Mouse (Mus musculus): Measurements from ENCODE around the gene Mafb. TPM values are rescaled to one million over a fixed set of nuclear protein-coding genes. Genes with fewer than 3 reads are reported as not detected.

Gene Mafb
- polyA plus RNA-seq, 1 experiment from 2014 or later: 3.4 TPM

DNA sequence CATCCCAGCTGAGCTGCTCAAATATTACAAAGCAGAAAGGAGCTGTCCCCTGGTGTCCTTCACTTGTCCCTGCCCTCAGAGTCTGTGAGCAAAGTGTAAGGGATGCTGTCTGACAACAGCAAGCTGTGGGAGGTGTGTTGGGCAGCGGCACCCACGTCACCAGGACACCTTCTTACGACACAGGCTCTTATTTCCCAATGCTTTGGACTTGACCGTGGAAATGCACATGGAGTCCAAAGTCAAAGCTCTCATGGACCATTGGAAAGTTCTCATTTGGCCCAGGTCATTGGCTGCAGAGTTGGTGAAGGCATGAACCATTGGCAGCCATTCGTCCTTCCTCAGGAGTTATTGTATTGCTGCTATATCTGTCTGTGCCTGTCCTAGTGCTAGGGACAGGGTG lies 27.3 kb downstream of the Mafb start:
- Histone ChIP-seq H3K36me3 (ENCODE audit: control insufficient read depth, insufficient read depth, low read length) (no peaks in the 10 kb centered on the region), H3K27me3 (ENCODE audit: control insufficient read depth, insufficient read depth, low read length) (no peaks in the 10 kb centered on the region), H3K9ac (ENCODE audit: low read length) (no peak overlapping the region), H3K9me3 (ENCODE audit: control insufficient read depth, low read length) (no peaks in the 10 kb centered on the region), H3K27ac (ENCODE audit: low read depth, low read length) (no peak overlapping the region), H3K4me2 (no peak overlapping the region), H3K4me3 (ENCODE audit: low read depth, low read length) (no peak overlapping the region), H3K4me1 (ENCODE audit: control insufficient read depth, insufficient read depth, low read length) (no peaks in the 10 kb centered on the region)
- ATAC-seq (ENCODE audit: low FRiP score) (no peak), DNase-seq (ENCODE audit: low spot score, missing footprints) (no peak)
- 87% methylated on average over 5 of the region's 5 CpGs for WGBS

DNA sequence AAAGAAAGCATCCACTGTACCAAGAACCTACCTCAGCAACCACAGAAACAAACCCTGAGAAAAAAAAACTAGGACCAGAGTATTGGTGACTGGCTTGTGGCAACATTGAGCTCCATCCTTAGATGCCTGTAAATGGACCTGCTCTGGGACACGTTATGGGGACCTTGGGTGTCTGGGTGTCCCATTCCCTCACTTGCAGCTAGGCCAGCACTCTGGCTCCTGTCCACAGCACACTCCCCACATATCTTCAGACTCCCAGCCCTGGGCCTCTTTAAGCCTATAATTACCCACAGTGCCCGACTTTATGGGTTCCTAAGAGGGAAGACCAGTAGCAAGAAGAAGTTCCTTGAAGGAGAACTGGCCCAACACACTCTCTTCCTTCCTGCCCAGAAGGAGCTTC lies 30.8 kb downstream of the Mafb start:
- WGBS: 68% methylated on average over 2 of the region's 2 CpGs
- no peak overlapping the region for H3K27ac ChIP-seq (ENCODE audit: low read depth, low read length)
- H3K4me3 ChIP-seq (ENCODE audit: low read depth, low read length): no peak overlapping the region
- no peaks in the 10 kb centered on the region for H3K4me1 ChIP-seq (ENCODE audit: control insufficient read depth, insufficient read depth, low read length)
- H3K4me2 ChIP-seq: no peak overlapping the region
- no peak for ATAC-seq (ENCODE audit: low FRiP score)
- H3K27me3 ChIP-seq (ENCODE audit: control insufficient read depth, insufficient read depth, low read length): no peaks in the 10 kb centered on the region
- no peak for DNase-seq (ENCODE audit: low spot score, missing footprints)
- no peak overlapping the region for H3K9ac ChIP-seq (ENCODE audit: low read length)
- no peaks in the 10 kb centered on the region for H3K9me3 ChIP-seq (ENCODE audit: control insufficient read depth, low read length)
- H3K36me3 ChIP-seq (ENCODE audit: control insufficient read depth, insufficient read depth, low read length): no peaks in the 10 kb centered on the region

DNA sequence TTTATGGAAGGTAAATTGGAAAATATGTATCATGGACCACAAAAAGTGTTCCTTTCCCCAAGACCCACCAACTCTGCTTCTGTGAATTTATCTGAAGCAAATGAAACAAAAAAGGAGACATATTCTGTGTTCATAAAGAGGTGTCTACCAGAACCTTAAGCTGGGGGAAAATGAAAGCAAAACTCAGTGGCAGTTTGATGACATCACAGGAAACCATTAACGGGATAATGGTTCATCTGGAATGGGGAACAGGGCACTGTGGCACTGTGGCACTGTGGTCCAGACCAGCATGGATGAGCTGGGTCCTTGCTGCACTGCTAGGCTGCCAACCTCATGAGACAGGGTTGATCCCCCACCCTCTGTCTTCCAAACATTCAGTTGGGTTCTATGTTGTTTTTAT lies 31.8 kb downstream of the Mafb start:
- Histone ChIP-seq H3K4me1 (ENCODE audit: control insufficient read depth, insufficient read depth, low read length) (no peaks in the 10 kb centered on the region), H3K27me3 (ENCODE audit: control insufficient read depth, insufficient read depth, low read length) (no peaks in the 10 kb centered on the region), H3K36me3 (ENCODE audit: control insufficient read depth, insufficient read depth, low read length) (no peaks in the 10 kb centered on the region), H3K27ac (ENCODE audit: low read depth, low read length) (no peak overlapping the region), H3K9me3 (ENCODE audit: control insufficient read depth, low read length) (no peaks in the 10 kb centered on the region), H3K4me3 (ENCODE audit: low read depth, low read length) (no peak overlapping the region), H3K4me2 (no peak overlapping the region), H3K9ac (ENCODE audit: low read length) (no peak overlapping the region)
- DNase-seq (ENCODE audit: low spot score, missing footprints) (no peak), ATAC-seq (ENCODE audit: low FRiP score) (no peak)
- 76% methylated on average over 1 of the region's 1 CpGs for WGBS

DNA sequence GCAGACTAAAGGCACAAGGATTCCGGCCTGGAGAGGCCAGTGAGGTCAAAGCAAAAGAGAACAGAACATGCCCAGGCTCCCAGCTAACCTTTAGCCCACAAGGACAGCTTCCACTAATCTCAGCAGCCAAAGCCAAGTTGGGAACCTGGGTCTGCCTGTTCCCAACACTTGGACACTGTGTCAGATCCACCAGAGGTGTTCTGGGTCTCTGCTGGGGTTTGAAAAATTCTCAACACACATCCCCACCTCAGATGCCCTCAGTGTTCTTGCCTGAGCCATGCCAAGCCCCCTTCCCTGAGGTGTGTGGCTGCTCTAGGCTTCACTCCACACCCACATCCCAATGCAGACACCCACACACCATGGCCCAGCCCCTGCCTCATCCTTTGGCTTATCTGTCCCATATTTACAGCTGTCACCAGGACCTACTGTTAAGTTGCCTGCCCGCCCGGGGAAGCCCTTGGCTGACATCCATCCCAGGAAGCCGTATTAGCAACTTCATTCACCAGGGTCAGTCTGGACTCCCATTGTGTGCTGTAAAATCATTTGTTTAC lies 32.7 kb downstream of the Mafb start, which contains the start of gene Gm826:
TSS of gene Gm826 (minus strand) at position 52 of the 551 bp plus-strand sequence.
- Histone ChIP-seq H3K4me2 (no peak within 1 kb of the TSS), H3K36me3 (ENCODE audit: control insufficient read depth, insufficient read depth, low read length) (no peaks in the 10 kb centered on the region), H3K4me3 (ENCODE audit: low read depth, low read length) (no peak within 1 kb of the TSS), H3K4me1 (ENCODE audit: control insufficient read depth, insufficient read depth, low read length) (no peaks in the 10 kb centered on the region), H3K27ac (ENCODE audit: low read depth, low read length) (no peak within 1 kb of the TSS), H3K27me3 (ENCODE audit: control insufficient read depth, insufficient read depth, low read length) (no peaks in the 10 kb centered on the region), H3K9ac (ENCODE audit: low read length) (no peak within 1 kb of the TSS), H3K9me3 (ENCODE audit: control insufficient read depth, low read length) (no peaks in the 10 kb centered on the region)
- 70% methylated on average over 4 of the region's 4 CpGs for WGBS
- DNase-seq (ENCODE audit: low spot score, missing footprints) (no peak), ATAC-seq (ENCODE audit: low FRiP score) (no peak)

DNA sequence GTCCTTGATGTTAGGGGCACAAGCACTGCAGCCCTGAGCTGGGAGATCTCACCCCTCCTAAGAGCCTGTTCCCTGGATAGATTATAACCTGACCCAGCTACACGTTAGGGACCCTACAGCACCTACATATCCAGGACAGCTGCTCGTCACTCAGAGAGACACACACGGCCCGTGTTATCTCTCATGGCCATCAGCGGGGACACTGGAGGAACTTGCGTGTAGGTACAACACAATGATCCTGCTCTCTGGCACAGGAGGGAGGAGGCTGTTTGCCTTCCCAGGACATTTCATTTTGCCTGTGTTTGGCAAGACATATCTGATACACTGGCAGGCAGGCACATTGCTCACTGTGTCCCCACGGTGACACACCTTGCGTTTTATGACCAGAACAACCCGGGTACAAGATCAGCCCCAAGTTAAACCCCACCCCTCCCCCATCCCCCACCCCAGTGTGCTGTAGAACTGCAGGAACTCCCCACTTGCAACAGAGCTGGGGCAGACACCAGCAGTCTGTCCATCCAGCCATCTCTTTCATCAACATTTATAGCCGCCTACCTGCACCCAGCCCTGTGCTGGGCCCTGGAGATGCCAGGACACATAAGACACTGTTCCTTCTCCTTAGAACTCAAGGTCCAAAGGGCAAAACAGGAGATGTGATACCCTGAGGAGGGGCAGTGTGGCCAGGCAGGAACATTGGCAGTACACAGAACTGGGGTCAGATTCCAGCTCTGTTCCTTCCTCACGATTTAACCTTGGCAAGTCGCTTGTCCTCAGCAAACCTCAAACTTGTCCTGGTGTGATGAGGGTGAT lies 34.1 kb downstream of the Mafb start:
- Histone ChIP-seq H3K36me3 (ENCODE audit: control insufficient read depth, insufficient read depth, low read length) (no peaks in the 10 kb centered on the region), H3K27ac (ENCODE audit: low read depth, low read length) (no peak overlapping the region), H3K9ac (ENCODE audit: low read length) (no peak overlapping the region), H3K9me3 (ENCODE audit: control insufficient read depth, low read length) (no peaks in the 10 kb centered on the region), H3K4me1 (ENCODE audit: control insufficient read depth, insufficient read depth, low read length) (no peaks in the 10 kb centered on the region; the same call in 1 of the 2 replicates), H3K4me2 (no peak overlapping the region), H3K27me3 (ENCODE audit: control insufficient read depth, insufficient read depth, low read length) (no peaks in the 10 kb centered on the region), H3K4me3 (ENCODE audit: low read depth, low read length) (no peak overlapping the region)
- WGBS: 92% methylated on average over 12 of the region's 12 CpGs
- DNase-seq (ENCODE audit: low spot score, missing footprints) (no peak), ATAC-seq (ENCODE audit: low FRiP score) (no peak)

DNA sequence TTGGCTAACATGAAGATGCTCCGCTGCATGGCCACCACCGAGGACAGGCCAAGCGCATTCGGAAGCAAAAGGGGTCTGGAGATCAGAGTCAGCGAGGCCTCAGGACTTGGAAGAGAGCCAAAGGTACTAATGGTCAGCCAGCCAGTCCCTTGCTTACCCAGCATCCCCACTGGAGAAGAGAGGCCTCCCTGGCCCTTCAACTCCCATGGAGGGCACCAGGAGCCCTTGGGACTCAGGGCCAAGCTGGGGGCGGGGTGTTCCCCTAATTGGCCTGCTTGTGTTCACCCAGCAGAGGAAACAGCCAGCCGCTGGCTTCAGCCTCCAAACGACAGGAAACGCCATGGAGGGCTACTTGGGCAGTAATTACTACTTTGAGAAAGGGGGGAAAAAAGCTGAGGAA lies 38.0 kb downstream of the Mafb start:
- Histone ChIP-seq H3K4me3 (ENCODE audit: low read depth, low read length) (no peak overlapping the region), H3K9me3 (ENCODE audit: control insufficient read depth, low read length) (no peaks in the 10 kb centered on the region), H3K4me2 (no peak overlapping the region), H3K9ac (ENCODE audit: low read length) (no peak overlapping the region), H3K36me3 (ENCODE audit: control insufficient read depth, insufficient read depth, low read length) (no peaks in the 10 kb centered on the region), H3K27ac (ENCODE audit: low read depth, low read length) (no peak overlapping the region), H3K27me3 (ENCODE audit: control insufficient read depth, insufficient read depth, low read length) (no peaks in the 10 kb centered on the region), H3K4me1 (ENCODE audit: control insufficient read depth, insufficient read depth, low read length) (no peaks in the 10 kb centered on the region; the same call in 1 of the 2 replicates)
- no peak for DNase-seq (ENCODE audit: low spot score, missing footprints)
- 63% methylated on average over 9 of the region's 9 CpGs for WGBS
- no peak for ATAC-seq (ENCODE audit: low FRiP score)

DNA sequence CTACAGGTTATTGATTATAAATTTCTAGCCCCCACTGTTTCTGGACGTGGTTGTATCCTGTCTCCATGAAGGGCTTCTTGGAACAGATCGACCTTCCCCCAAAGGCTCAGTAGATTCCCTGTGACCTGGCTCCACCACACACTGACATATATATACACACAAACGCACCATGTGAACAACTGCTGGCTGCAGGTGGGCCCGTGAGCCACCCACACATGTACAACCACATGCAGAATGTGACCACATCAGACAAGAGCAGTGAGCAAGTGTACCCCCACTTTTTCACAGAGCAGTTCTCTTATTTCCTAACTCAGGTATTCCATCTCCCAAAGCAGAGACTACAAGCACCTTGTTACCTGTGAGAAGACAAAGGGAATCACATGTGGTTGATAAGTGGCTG lies 39.1 kb downstream of the Mafb start:
- Histone ChIP-seq H3K9me3 (ENCODE audit: control insufficient read depth, low read length) (no peaks in the 10 kb centered on the region), H3K27me3 (ENCODE audit: control insufficient read depth, insufficient read depth, low read length) (no peaks in the 10 kb centered on the region), H3K27ac (ENCODE audit: low read depth, low read length) (no peak overlapping the region), H3K36me3 (ENCODE audit: control insufficient read depth, insufficient read depth, low read length) (no peaks in the 10 kb centered on the region), H3K4me1 (ENCODE audit: control insufficient read depth, insufficient read depth, low read length) (no peaks in the 10 kb centered on the region; the same call in 1 of the 2 replicates), H3K4me2 (no peak overlapping the region), H3K9ac (ENCODE audit: low read length) (no peak overlapping the region), H3K4me3 (ENCODE audit: low read depth, low read length) (no peak overlapping the region)
- DNase-seq (ENCODE audit: low spot score, missing footprints): peak; percentile 8
- no peak for ATAC-seq (ENCODE audit: low FRiP score)
- WGBS: 91% methylated on average over 4 of the region's 4 CpGs

DNA sequence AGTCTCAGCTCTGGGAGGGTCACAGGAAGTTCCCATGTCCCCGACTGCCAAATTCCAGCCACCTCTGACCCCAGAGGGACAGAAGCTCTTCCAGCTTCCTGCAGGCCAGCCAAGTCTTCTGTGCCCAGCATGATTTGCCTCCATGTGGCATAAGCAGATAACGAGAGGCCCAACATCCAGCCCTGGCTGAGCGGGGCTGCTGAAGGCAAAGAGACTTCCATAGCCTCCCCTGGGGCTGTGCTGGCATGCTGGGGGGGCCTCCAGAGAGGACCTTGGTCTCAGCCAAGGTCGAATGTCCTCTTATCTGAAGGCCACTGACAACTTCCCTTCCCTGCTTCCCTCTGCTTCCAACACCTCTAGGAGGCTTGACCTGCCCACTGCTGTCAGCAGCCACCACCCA lies 39.7 kb downstream of the Mafb start:
- DNase-seq (ENCODE audit: low spot score, missing footprints) (peak; percentile 17), ATAC-seq (ENCODE audit: low FRiP score) (no peak)
- H3K9ac ChIP-seq (ENCODE audit: low read length): no peak overlapping the region
- H3K4me2 ChIP-seq: no peak overlapping the region
- no peaks in the 10 kb centered on the region; the same call in 1 of the 2 replicates for H3K4me1 ChIP-seq (ENCODE audit: control insufficient read depth, insufficient read depth, low read length)
- no peaks in the 10 kb centered on the region for H3K27me3 ChIP-seq (ENCODE audit: control insufficient read depth, insufficient read depth, low read length)
- H3K36me3 ChIP-seq (ENCODE audit: control insufficient read depth, insufficient read depth, low read length): no peaks in the 10 kb centered on the region
- no peak overlapping the region for H3K4me3 ChIP-seq (ENCODE audit: low read depth, low read length)
- H3K27ac ChIP-seq (ENCODE audit: low read depth, low read length): no peak overlapping the region
- 57% methylated on average over 4 of the region's 4 CpGs for WGBS
- no peaks in the 10 kb centered on the region for H3K9me3 ChIP-seq (ENCODE audit: control insufficient read depth, low read length)

DNA sequence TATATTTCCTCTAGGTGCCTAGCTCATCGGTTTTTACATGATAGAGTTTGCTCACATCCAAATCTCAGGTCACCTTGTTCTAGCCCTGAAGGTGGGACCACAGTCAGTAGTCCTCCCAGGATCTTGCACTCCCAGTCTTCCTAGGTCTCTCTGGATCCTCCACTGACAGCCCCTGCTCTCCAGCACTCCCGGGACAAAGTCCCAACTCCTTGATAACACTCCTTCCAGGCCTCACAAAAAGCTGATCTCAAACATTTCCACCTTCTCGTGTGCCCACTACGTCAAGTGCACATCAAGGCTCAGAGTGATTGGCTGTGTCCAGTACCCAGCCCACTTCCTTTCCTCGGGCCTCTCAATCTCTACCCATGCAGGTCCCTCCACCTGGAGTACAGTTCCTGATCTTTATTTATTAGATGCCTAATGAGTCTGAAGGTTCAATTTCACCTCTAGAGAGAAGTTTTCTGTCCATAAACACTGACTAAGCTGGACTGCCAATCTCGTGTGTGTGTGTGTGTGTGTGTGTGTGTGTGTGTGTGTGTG lies 41.7 kb downstream of the Mafb start:
- 84% methylated on average over 6 of the region's 6 CpGs for WGBS
- no peak overlapping the region for H3K27ac ChIP-seq (ENCODE audit: low read depth, low read length)
- H3K36me3 ChIP-seq (ENCODE audit: control insufficient read depth, insufficient read depth, low read length): no peaks in the 10 kb centered on the region
- no peak overlapping the region for H3K9ac ChIP-seq (ENCODE audit: low read length)
- no peak overlapping the region for H3K4me2 ChIP-seq
- no peak overlapping the region for H3K4me3 ChIP-seq (ENCODE audit: low read depth, low read length)
- no peaks in the 10 kb centered on the region for H3K9me3 ChIP-seq (ENCODE audit: control insufficient read depth, low read length)
- H3K27me3 ChIP-seq (ENCODE audit: control insufficient read depth, insufficient read depth, low read length): no peaks in the 10 kb centered on the region
- no peaks in the 10 kb centered on the region; the same call in 1 of the 2 replicates for H3K4me1 ChIP-seq (ENCODE audit: control insufficient read depth, insufficient read depth, low read length)
- ATAC-seq (ENCODE audit: low FRiP score) (no peak), DNase-seq (ENCODE audit: low spot score, missing footprints) (no peak)

All from midbrain, embryonic 11.5 days (tissue).